Mouse (Mus musculus) spleen, adult 2 months (tissue): ENCODE measurements around the gene Dtnb.

ENCODE experiments used
- CTCF ChIP-seq: fragments of 200-500 bp; IDR thresholded peaks from 2 replicates; pipeline ENCODE4 v1.5.1; 2011; ENCODE audit warnings: mild to moderate bottlenecking, inconsistent platforms; ENCODE audit not compliant: insufficient read depth, insufficient read length, insufficient replicate concordance; ENCODE audit errors: extremely low read depth
- POLR2A ChIP-seq: fragments of 200-500 bp; IDR thresholded peaks from 2 replicates; pipeline ENCODE4 v1.6.1; 2011; ENCODE audit warnings: low read depth, low read length, inconsistent platforms

DNA sequence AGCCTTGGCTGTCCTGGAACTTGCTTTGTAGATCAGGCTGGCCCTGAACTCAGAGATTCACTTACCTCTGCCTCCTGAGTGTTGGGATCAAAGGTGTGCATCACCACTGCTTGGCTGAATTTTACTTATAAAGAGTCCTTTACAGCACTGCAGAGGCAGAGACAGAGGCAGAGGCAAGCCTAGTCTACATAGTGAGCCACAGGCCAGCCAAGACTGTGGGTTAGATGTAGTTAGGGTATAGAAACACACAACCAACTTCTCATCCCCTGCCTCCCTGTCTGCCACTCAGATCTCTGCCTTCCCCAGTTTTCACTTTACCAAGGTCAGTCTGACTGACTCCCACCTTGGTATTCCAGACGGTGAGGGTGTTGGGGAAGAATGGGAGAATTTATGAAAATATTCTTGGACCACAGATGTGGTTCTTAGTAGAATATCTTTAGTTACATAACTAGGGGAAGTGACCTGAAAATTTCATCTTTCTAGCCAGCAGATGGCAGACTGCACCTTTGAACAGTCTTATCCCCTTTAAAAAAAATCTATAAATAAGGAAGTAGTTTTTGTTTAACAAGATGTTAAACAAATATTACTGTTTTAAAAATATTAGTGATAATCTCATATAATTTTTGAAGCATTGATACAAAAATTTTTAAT is 88.9 kb downstream of the Dtnb start:
- no peak for TF ChIP-seq CTCF
- TF ChIP-seq POLR2A, result no peak
